Mouse (Mus musculus) cerebellum, adult 2 months (tissue): ENCODE measurements at regions not wholly inside any gene's neighbourhood (a gene's known extent, or its start where the extent isn't known, plus 50 kb on each side); places are given as distances from the start of the nearest gene placed in this dataset.

Experiments used
- CTCF ChIP-seq: fragments of 200-500 bp; IDR thresholded peaks from 2 replicates; pipeline ENCODE4 v1.5.1; 2011; ENCODE audit warnings: low read depth, mild to moderate bottlenecking, control low read depth, low read length, moderate library complexity, borderline replicate concordance; ENCODE audit not compliant: insufficient read depth
- POLR2A ChIP-seq: fragments of 200-500 bp; IDR thresholded peaks from 2 replicates; pipeline ENCODE4 v1.6.1; 2011; ENCODE audit warnings: low read length, control low read depth, borderline replicate concordance; ENCODE audit not compliant: insufficient read depth

GRCm38 (mm10) chr5:73731991-73732565, 80.9 kb downstream of the Spata18 start:
- no peak for TF ChIP-seq POLR2A
- no peak for TF ChIP-seq CTCF
